Mouse (Mus musculus): ENCODE measurements around the gene Ecpas.

Ecpas gene

DNA sequence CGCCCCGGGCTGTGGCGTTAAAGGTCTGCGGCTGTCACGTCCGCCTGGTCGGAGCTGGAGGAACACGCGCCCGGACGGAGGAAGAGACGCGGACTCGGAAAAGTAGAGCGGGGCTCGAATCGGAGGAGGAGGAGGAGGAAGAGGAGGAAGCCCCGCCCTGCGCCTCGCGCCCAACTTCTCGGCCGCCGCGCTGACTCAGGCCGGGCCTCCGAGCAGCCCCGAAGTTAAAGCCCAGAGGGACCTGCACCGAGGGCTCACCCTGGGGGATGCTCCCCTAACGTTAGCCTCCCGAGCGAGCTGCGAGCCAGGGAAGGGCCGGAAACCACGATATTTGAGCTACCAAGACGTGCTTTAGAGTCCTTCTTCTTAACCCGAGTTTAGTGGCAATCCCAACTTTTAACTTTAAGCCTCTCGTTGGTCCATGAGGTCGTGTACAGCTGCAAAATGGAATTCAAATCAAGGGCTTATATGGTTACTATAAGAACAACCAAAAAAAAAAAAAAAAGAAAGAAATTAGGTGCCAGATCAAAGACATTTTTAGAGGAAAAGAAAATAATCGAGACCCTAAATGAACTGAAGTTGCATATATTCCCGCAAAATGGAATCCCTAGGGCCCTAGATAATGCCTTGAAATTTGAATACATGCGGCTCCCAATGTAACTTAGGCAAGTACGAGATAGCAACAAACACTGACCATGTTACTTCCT is at the start of gene Ecpas:
Gene Ecpas, minus strand, starts transcription at position 121 of the 707 bp plus-strand sequence.
- in situ Hi-C loops (cut with MboI, MseI) = no loop called here

DNA sequence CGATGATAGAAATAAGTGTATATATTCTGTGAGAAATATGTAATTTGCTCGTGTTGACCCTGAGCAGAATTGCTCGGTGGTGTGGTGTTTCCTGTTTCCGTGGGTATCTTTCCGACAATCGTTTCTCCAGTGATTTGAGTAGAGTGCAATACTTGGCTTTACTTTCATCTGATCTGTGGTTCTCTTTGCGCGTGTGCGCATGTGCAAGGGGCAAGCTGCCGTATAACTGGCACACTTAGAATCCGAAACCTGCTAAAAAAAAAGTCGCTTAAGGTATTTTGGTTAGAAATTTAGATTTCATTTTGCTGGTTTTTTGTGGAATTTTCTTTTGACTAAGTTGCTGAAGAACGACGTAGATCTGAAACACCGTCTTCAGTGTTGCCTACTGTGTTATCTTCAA is 49.2 kb upstream of the Ecpas start:
- in situ Hi-C loops (cut with MboI, MseI) = no loop called here

DNA sequence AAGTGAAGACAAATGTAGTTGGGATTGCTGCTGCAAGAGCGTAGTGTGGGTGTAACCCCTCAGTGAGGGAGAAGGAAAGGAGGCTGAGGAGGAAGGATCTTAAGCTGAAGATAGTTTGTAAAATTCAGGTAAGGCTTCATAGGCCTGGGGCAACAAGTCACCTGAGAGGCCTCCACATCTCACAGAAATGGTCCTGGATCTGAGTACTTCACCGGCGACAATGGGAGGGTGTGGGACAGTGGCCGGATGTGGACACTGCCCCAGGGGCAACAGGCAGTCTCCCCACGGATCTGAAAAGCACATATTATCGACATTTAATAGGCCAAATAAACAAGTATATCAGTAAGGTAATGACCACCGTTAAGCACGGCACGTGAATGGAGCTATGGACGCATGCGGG is 40.1 kb upstream of the Ecpas start:
- in situ Hi-C loops (cut with MboI, MseI) = no loop called here

- in situ Hi-C loops (cut with MboI, MseI) = no loop called here
Measured at GRCm38 (mm10) chr4:58948391-58948790, 35.8 kb upstream of the Ecpas start.

DNA sequence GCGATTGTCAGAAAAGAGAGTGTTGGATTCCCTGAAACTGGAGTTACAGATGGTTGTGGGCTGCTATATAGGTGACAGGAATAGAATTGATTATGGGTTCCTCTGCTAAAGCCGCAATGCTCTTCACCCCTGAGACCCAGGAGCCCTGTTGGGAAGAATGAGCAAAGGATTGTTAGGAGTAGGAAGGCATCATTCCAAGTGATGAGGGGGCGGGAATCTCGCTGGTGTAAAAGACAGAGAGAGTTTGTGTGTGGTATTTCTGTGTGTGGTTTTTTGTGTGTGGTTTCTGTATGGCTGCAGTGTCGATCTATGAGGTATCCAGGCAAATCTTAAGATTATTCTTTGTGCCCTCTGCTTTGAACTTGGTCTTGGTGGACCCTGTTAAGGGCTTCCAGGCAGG is 32.1 kb upstream of the Ecpas start:
- in situ Hi-C loops (cut with MboI, MseI) = no loop called here

DNA sequence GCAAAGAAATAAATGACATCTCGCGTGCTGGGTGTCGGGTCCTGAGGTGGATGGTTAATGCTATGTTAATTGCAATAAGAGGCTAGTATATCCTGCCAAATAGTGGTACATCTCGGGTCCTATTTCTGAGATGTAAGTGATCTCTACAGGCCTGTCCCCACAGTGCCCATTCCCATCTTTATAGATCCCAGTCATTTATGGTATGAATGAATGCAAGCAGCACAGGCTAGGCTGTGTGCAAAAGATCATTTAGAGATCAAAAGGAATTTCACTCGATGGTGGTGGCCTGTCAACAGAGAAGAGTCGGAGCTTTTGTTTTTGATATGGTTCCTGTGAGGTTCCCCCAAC is 31.6 kb upstream of the Ecpas start:
- in situ Hi-C loops (cut with MboI, MseI) = no loop called here

DNA sequence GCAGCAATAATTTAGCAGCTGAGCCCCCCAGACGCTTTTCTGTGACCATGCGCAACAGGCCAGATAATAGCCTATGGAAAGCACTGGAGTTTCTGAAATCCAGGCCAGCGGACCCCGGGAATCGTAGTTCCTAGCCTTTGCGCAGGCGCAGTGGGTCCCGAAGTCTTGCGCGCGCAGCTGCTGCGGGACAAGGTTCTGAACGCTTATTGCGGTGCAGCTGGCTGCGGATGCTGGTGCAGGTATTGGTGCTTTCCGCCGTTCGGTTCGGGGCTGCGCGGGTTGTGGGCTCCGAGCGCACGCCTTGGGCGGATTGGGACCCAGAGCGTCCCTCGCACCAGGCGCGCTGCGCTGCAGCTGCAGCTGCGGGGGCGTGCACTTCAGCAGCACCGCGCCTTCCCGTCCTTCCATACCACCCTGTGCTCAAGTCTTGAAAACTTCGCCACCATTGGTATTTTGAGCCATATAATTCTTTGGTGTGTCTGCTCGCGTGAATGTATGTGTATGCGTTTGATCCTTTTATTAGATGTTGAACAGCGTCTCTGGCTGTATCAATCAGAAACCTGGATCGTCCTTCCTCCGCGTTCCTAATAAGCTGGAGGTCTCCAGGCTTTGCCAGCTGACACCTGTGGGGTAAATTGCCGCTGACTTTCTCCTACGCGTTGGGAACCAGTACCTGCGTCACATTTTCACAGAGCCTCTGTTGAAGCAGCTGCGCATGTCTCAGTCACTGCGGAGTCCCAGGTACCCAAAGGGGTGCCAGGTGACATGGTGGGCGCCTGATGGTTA is 31.1 kb upstream of the Ecpas start, which contains the start of gene Zkscan16:
Gene Zkscan16, plus strand, starts transcription at position 209 of the 786 bp plus-strand sequence.
- in situ Hi-C loops (cut with MboI, MseI) = no loop called here

- in situ Hi-C loops (cut with MboI, MseI) = no loop called here
Measured at GRCm38 (mm10) chr4:58942942-58943341, 30.4 kb upstream of the Ecpas start.

DNA sequence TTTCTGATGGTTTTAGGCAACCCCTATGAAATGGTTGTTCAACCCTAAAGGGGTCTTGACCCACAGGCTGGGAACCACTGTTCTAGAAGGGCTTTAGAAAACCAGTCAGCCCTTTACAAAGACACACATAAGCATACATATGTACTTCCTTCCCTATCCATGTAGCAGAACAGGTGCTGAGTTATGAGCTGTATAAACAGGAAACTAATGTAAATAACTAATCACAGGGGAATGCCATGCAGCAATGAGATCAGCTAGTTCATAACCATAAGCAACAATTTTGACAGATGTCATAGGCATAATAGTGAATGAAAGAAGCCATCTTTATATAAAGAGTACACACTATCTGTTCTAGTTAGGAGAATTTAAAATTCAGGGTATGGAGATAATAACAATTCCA is 29.1 kb upstream of the Ecpas start:
- in situ Hi-C loops (cut with MboI, MseI) = no loop called here

GRCm38 (mm10) chr4:58935846-58936245 is 23.3 kb upstream of the Ecpas start:
- in situ Hi-C loops (cut with MboI, MseI) = no loop called here

DNA sequence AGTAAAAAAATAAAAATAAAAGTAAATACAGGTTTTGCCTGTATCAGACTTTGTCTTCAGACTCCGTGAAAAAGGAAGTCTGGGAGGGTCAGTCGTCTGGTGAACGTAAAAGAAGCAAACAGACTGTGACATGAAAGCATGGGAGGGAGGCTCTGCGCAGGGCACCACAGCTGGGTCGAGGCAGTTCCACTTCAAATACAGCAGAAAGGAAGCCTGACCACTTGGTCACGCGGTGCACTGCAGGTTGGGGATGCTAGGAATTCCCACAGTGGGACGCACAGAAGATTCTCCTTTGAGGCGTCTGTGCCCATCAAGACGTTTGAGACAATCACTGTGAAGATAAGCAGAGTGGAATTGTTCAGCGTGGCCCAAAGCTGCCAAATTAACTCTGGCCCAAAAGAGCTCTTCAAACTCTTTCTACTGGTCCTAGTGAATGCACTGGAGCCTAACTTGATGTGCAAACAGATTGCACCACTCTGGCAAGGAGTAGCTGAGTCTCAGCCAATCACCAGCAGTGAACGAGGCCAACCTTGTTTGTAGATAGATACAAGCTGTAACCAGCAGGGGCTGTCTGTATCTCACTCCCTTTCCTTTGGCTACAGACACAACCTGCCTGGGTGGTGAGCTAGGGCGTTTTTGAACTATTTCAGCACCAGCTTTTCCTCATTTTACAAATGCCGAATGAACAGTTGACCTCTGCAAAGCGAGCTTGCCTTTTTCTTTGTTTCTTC is 22.4 kb upstream of the Ecpas start:
- in situ Hi-C loops (cut with MboI, MseI) = no loop called here

DNA sequence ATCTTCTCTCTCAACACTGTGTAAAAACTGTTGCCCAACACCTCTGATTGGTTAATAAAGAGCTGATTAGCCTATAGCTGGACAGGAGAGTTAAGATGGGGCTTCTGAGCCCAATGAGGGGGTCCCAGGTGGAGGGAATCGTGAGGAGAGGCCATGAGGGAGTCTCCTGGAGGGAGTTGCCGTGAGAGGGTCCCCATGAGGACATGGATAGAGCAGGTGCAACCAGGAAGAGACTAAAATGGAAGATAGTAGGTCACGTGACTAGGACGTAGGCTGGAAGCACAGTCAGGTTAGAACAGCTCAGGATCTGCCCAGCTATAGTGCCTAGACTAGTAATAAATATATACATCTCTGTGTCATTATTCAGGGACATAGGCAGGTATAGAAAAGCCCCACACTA is 21.8 kb upstream of the Ecpas start:
- in situ Hi-C loops (cut with MboI, MseI) = no loop called here

- in situ Hi-C loops (cut with MboI, MseI) = no loop called here
Measured at GRCm38 (mm10) chr4:58932541-58932940, 20.0 kb upstream of the Ecpas start.

DNA sequence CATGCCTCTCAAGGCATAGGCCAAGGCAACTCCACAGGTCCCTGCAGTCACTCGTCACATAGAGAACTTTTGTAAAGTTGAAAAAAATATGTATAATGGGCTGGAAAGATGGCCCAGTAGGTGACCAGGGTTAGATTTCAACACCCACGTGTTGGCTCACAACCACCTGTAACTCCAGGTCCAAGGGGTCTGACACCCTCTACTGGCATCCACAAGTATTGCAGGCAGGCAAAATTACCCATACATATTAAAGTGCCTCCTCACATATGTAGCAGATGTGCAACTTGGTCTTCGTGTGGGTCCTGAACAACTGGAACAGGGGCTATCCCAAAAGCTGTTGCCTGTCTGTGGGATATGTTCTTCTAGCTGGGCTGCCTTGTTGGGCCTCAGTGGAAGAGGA is 15.1 kb upstream of the Ecpas start:
- in situ Hi-C loops (cut with MboI, MseI) = no loop called here

DNA sequence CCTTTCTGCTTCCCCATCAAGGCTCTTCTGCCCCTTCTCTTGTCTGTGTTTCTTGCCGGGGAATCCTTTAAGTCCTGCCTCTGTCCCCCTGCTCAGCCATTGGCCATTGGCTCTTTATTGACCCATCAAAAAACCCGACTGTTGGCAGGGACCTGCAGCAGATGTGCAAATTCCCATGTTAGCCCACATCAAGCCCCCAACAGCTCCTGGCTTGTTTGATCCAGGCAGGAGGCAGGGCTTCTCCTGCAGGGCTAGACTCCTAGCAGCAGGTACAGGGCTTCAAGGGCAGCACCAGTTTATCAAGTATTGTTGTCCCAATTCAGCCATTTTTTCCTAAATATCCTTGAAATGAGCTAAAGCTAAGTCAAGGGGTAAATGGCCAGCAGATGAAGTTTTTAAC is 13.6 kb upstream of the Ecpas start:
- in situ Hi-C loops (cut with MboI, MseI) = no loop called here

GRCm38 (mm10) chr4:58925664-58926063 is 13.1 kb upstream of the Ecpas start:
- in situ Hi-C loops (cut with MboI, MseI) = no loop called here

DNA sequence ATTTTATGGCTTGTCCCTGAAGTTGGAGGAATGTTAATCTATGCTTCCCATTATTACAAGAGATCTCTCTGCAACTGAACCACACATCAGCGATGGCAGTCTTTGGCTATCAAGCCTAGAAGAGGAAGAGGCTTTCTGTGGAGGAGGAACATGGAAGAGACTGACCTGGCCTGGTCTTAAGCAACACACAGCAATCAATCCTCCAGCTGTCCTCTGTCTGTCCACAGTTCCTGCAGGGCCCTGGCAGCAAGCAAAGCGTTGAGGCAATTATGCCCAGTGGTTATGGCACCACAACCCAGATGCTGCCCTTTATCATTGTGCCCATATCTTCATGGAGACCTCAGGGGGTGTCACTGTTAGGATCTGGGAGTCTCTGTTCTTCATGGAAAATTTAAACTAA is 11.4 kb upstream of the Ecpas start:
- in situ Hi-C loops (cut with MboI, MseI) = no loop called here

GRCm38 (mm10) chr4:58915081-58915826 is 2.7 kb upstream of the Ecpas start:
- in situ Hi-C loops (cut with MboI, MseI) = no loop called here

DNA sequence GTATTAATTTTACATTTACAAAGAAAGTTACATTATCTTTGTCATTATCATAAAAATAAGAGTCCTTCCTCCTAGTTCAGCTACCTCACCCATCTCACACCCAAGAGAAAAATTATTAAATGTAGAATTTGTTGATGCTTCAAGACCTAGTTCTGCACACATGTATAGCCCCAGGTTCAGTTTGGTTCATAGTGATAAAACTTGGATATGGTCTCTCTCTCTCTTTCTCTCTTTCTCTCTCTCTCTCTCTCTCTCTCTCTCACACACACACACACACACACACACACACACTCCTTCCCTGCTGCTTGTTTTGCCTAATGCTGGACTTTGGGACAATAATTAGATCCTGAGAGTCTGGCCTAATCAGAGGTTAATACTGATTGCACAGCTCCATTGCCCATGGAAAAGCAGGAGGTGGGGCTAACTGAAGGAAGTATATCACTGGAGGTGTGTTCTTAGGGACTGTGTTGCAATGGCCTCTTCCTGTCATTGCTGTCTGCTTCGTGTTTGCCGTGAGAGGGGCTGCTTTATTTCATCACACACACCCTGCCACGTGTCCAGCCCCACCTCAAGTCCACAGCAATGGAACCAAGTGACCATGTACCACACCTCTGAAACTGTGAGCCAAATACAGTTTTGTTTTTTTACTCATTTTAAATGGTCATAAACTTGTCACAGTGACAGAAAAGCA is 932 bp upstream of the Ecpas start:
- in situ Hi-C loops (cut with MboI, MseI) = no loop called here

GRCm38 (mm10) chr4:58911831-58912628 is 519 bp downstream of the Ecpas start:
- in situ Hi-C loops (cut with MboI, MseI) = no loop called here
